Mouse (Mus musculus) frontal cortex, postnatal 25 days (tissue): ENCODE results near the gene Pdhb.

Source experiments
- DNase-seq, 2 experiments: peaks; one replicate each; pipeline ENCODE4 v3.0.0; 2022; ENCODE audit warnings: low spot score in 2 of 2

Pdhb gene

GRCm38 (mm10) chr14:8172507-8173410 is at the start of gene Pdhb:
TSS of gene Pdhb (minus strand) at chr14:8173025.
- DNase-seq: peak; percentile 94 to 98

- no peak for DNase-seq
Measured at GRCm38 (mm10) chr14:8222561-8222960, 49.7 kb upstream of the Pdhb start.

GRCm38 (mm10) chr14:8220912-8221311 is 48.1 kb upstream of the Pdhb start:
- DNase-seq: no peak

- DNase-seq: no peak
Measured at GRCm38 (mm10) chr14:8220306-8220705, 47.5 kb upstream of the Pdhb start.

GRCm38 (mm10) chr14:8219876-8220275 is 47.1 kb upstream of the Pdhb start:
- DNase-seq: no peak

GRCm38 (mm10) chr14:8218730-8219380 is 46.0 kb upstream of the Pdhb start:
- no peak for DNase-seq

- no peak for DNase-seq
Measured at GRCm38 (mm10) chr14:8218238-8218637, 45.4 kb upstream of the Pdhb start.

- no peak for DNase-seq
Measured at GRCm38 (mm10) chr14:8216100-8216499, 43.3 kb upstream of the Pdhb start.

GRCm38 (mm10) chr14:8215208-8215778 is 42.5 kb upstream of the Pdhb start:
- DNase-seq: no peak

- peak; percentile 58 to 66 for DNase-seq
Measured at GRCm38 (mm10) chr14:8214299-8215207, 41.7 kb upstream of the Pdhb start.

GRCm38 (mm10) chr14:8213803-8214224 is 41.0 kb upstream of the Pdhb start, which contains the start of gene Kctd6:
TSS of gene Kctd6 (plus strand) at chr14:8214140.
- DNase-seq: peak; percentile 92 to 94

GRCm38 (mm10) chr14:8212996-8213395 is 40.2 kb upstream of the Pdhb start:
- no peak for DNase-seq

GRCm38 (mm10) chr14:8209896-8210295 is 37.1 kb upstream of the Pdhb start:
- DNase-seq: no peak

GRCm38 (mm10) chr14:8208876-8209275 is 36.1 kb upstream of the Pdhb start:
- peak; percentile 39 to 50 for DNase-seq

GRCm38 (mm10) chr14:8207543-8207942 is 34.7 kb upstream of the Pdhb start:
- no peak for DNase-seq

GRCm38 (mm10) chr14:8207105-8207504 is 34.3 kb upstream of the Pdhb start:
- no peak for DNase-seq

- DNase-seq: no peak
Measured at GRCm38 (mm10) chr14:8206179-8206910, 33.5 kb upstream of the Pdhb start.

- DNase-seq: no peak
Measured at GRCm38 (mm10) chr14:8201715-8202114, 28.9 kb upstream of the Pdhb start.

GRCm38 (mm10) chr14:8200769-8201168 is 27.9 kb upstream of the Pdhb start:
- no peak for DNase-seq

- DNase-seq: no peak
Measured at GRCm38 (mm10) chr14:8192727-8193126, 19.9 kb upstream of the Pdhb start.
